Mouse (Mus musculus) forebrain, embryonic 11.5 days (tissue): ENCODE measurements around the gene Bcas3. TPM values are rescaled to one million over a fixed set of nuclear protein-coding genes. Genes with fewer than 3 reads are reported as not detected.

Experiments used
- ATAC-seq: fragments of 200-750 bp; cut with Nextera tagmentation; replicated peaks from 2 replicates; pipeline ENCODE4 v1.8.0; 2017; ENCODE audit warnings: moderate TSS enrichment; ENCODE audit not compliant: low FRiP score
- DNase-seq: peaks from one replicate; pipeline ENCODE4 v3.0.0-alpha.2; 2017; ENCODE audit warnings: low spot score
- H3K27ac ChIP-seq: fragments of 300-500 bp; sonication (generic); 2 replicates; pipeline ENCODE4 v1.5.1; 2014; ENCODE audit warnings: low read depth, low read length
- H3K27me3 ChIP-seq: fragments of 300-500 bp; sonication (generic); 2 replicates; pipeline ENCODE4 v1.6.1; 2014; ENCODE audit warnings: mild to moderate bottlenecking, low read length, mixed read lengths; ENCODE audit not compliant: control insufficient read depth, insufficient read depth
- H3K36me3 ChIP-seq: fragments of 300-500 bp; sonication (generic); 2 replicates; pipeline ENCODE4 v1.6.1; 2014; ENCODE audit warnings: mild to moderate bottlenecking, low read length, moderate library complexity, mixed read lengths; ENCODE audit not compliant: control insufficient read depth, insufficient read depth
- H3K4me1 ChIP-seq: fragments of 300-500 bp; sonication (generic); replicated peaks from 2 replicates; pipeline ENCODE4 v1.6.1; 2014; ENCODE audit warnings: low read length, mixed read lengths; ENCODE audit not compliant: control insufficient read depth, insufficient read depth
- H3K4me2 ChIP-seq: fragments of 300-500 bp; sonication (generic); 2 replicates; pipeline ENCODE4 v1.6.1; 2014; ENCODE audit warnings: low read depth, mild to moderate bottlenecking, low read length, moderate library complexity, mixed read lengths; ENCODE audit not compliant: severe bottlenecking
- H3K4me3 ChIP-seq: fragments of 300-500 bp; sonication (generic); 2 replicates; pipeline ENCODE4 v1.5.1; 2014; ENCODE audit warnings: low read depth, low read length
- H3K9ac ChIP-seq: fragments of 300-500 bp; sonication (generic); 2 replicates; pipeline ENCODE4 v1.6.1; 2014; ENCODE audit warnings: low read length
- H3K9me3 ChIP-seq: fragments of 300-500 bp; sonication (generic); 2 replicates; pipeline ENCODE4 v1.6.1; 2016; ENCODE audit warnings: low read length, mixed read lengths; ENCODE audit not compliant: control insufficient read depth
- WGBS: fragments of 180-500 bp; shearing (Covaris S2); extraction: QIAGEN DNeasy Blood & Tissue Kit; methylation state at CpG from one replicate; pipeline ENCODE4 v1.1.7; 2014; 5-methylcytosine and 5-hydroxymethylcytosine counted together
- polyA plus RNA-seq: library from polyadenylated mRNA; unstranded; fragments of >200 nt; fragmentation: Nextera tagmentation; extraction: Ambion mirVana; gene quantifications from 2 replicates; pipeline ENCODE4 v1.2.1, GENCODE M21; 2014

The Bcas3 gene
- polyA plus RNA-seq, 1 experiment from 2014 or later, result 17.9 TPM

DNA sequence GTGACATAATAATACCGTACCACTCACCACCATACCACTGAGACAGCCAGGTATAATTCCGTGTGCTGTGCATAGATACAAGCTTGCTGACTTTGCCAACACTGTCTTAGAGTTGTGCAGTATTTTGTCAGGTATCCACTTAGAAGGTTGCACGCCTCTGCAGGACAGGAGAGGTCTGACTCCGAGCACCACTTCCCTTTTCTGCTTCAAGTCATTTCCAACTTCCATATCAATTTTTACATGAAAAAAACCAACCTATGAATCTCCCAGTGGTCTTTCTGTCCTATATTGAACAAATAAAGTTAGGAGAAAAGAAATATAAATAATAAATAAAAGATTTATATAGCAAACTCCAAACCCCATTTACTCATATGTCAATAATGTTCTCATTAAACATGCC is 152.8 kb downstream of the Bcas3 start:
- no peak overlapping the region for H3K9ac ChIP-seq
- no peak overlapping the region for H3K4me3 ChIP-seq
- no peaks in the 10 kb centered on the region for H3K9me3 ChIP-seq
- no peak for DNase-seq
- no peaks in the 10 kb centered on the region for H3K4me1 ChIP-seq
- no peaks in the 10 kb centered on the region for H3K27me3 ChIP-seq
- H3K36me3 ChIP-seq, result no peaks in the 10 kb centered on the region
- H3K27ac ChIP-seq, result no peak overlapping the region
- H3K4me2 ChIP-seq, result no peak overlapping the region
- no peak for ATAC-seq
- WGBS, result 87% methylated on average over 4 of the region's 4 CpGs

GRCm38 (mm10) chr11:85509334-85509733 is 156.4 kb downstream of the Bcas3 start:
- no peaks in the 10 kb centered on the region for H3K27me3 ChIP-seq
- DNase-seq, result no peak
- H3K4me2 ChIP-seq, result no peak overlapping the region
- H3K36me3 ChIP-seq, result no peaks in the 10 kb centered on the region
- no peaks in the 10 kb centered on the region for H3K4me1 ChIP-seq
- H3K9ac ChIP-seq, result no peak overlapping the region
- ATAC-seq, result no peak
- 90% methylated on average over 12 of the region's 12 CpGs for WGBS
- H3K4me3 ChIP-seq, result no peak overlapping the region
- H3K9me3 ChIP-seq, result no peaks in the 10 kb centered on the region
- H3K27ac ChIP-seq, result no peak overlapping the region

DNA sequence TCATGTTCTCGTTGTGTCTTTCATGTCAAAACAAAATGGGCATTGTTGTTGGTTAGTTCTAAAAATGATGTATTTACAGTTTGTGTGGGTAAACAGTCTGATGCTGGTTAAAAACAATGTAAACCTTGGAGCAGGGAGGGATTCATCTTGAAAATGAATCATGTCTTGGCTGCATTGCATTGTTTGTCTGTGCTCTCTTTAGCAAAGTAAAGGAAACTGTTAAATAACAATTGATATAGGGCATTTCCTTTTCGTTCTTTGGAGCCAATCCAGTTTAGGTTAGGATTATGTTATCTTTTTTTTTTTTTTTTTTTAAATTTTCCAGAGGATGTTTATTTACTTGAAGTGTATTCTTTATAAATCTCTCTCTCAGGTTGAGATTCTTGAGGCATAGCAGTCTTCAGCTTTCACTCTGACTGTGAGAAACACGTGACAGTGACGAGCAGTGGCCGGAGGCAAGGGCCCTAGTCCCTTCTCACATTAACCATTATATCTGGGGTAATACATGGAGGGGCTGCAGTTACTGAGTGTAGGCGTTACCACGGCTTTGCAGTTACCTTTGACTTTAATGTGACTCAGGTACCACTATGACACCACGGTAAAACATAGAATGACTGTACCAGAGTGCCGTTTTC is 158.4 kb downstream of the Bcas3 start:
- no peak for ATAC-seq
- H3K4me3 ChIP-seq, result no peak overlapping the region
- 90% methylated on average over 9 of the region's 9 CpGs for WGBS
- no peaks in the 10 kb centered on the region for H3K9me3 ChIP-seq
- H3K4me2 ChIP-seq, result no peak overlapping the region
- no peak overlapping the region for H3K9ac ChIP-seq
- no peak for DNase-seq
- no peaks in the 10 kb centered on the region for H3K36me3 ChIP-seq
- no peak overlapping the region for H3K27ac ChIP-seq
- H3K27me3 ChIP-seq, result no peaks in the 10 kb centered on the region
- H3K4me1 ChIP-seq, result no peaks in the 10 kb centered on the region

- no peak for ATAC-seq
- Histone ChIP-seq H3K36me3 (no peaks in the 10 kb centered on the region), H3K4me3 (no peak overlapping the region), H3K27ac (no peak overlapping the region), H3K4me1 (no peaks in the 10 kb centered on the region), H3K9ac (no peak overlapping the region), H3K9me3 (no peaks in the 10 kb centered on the region), H3K27me3 (no peaks in the 10 kb centered on the region), H3K4me2 (no peak overlapping the region)
- DNase-seq, result no peak
- WGBS, result 90% methylated on average over 7 of the region's 7 CpGs
Measured at GRCm38 (mm10) chr11:85516724-85517123, 163.8 kb downstream of the Bcas3 start.

DNA sequence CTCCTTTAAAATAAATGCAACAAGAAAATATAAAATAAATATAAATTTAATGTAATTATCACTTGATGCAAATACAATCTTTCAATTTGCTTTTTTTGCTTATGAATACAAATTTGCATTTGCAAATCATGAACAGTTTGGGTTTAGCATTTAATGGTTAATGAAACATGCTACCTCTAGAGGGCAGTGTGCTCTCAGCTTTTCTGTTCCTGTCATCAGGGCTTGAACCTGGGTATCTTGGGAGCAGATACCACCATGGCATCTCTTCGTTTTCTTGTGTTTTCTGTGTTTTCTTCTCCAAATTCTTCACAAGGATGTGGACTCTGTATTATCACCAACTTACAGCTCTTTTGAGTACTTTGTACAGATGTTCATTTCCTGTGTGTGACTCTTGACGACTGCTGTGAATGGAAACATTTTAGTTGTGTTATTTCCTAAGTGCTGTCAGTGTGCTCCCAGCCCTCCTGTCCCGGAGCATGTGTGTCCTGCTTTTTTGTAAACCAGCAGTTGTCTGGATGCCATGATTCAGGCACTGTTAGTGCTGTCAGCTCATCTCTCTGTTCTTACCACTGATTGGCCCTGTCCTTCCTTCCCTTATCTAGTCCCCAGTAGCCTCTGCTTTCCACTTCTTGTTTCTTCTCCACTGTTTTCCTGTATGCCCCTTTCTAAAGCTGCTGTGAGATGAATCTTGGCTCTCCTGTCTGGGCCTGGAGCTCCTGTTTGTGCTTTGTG is 165.2 kb downstream of the Bcas3 start:
- H3K9me3 ChIP-seq, result no peaks in the 10 kb centered on the region
- H3K9ac ChIP-seq, result no peak overlapping the region
- no peak overlapping the region for H3K4me3 ChIP-seq
- 43% methylated on average over 3 of the region's 3 CpGs for WGBS
- DNase-seq (no peak), ATAC-seq (no peak)
- no peaks in the 10 kb centered on the region for H3K4me1 ChIP-seq
- no peaks in the 10 kb centered on the region for H3K36me3 ChIP-seq
- no peaks in the 10 kb centered on the region for H3K27me3 ChIP-seq
- no peak overlapping the region for H3K27ac ChIP-seq
- H3K4me2 ChIP-seq, result no peak overlapping the region

GRCm38 (mm10) chr11:85520236-85520635 is 167.3 kb downstream of the Bcas3 start:
- Histone ChIP-seq H3K9ac (no peak overlapping the region), H3K36me3 (no peaks in the 10 kb centered on the region), H3K27ac (no peak overlapping the region), H3K9me3 (no peaks in the 10 kb centered on the region), H3K4me1 (peaks cover 7% of the 10 kb centered on the region; the same call in 1 of the 2 replicates), H3K4me2 (no peak overlapping the region), H3K4me3 (no peak overlapping the region), H3K27me3 (peaks cover 11% of the 10 kb centered on the region)
- ATAC-seq (no peak), DNase-seq (no peak)
- 78% methylated on average over 12 of the region's 12 CpGs for WGBS

GRCm38 (mm10) chr11:85520996-85521395 is 168.0 kb downstream of the Bcas3 start:
- 79% methylated on average over 4 of the region's 4 CpGs for WGBS
- Histone ChIP-seq H3K27me3 (peaks cover 18% of the 10 kb centered on the region), H3K4me1 (peaks cover 8% of the 10 kb centered on the region; the same call in 1 of the 2 replicates), H3K9ac (no peak overlapping the region), H3K9me3 (no peaks in the 10 kb centered on the region), H3K4me2 (no peak overlapping the region), H3K36me3 (no peaks in the 10 kb centered on the region), H3K27ac (no peak overlapping the region), H3K4me3 (no peak overlapping the region)
- ATAC-seq (no peak), DNase-seq (no peak)

- peaks cover 8% of the 10 kb centered on the region; the same call in 1 of the 2 replicates for H3K4me1 ChIP-seq
- H3K36me3 ChIP-seq, result no peaks in the 10 kb centered on the region
- H3K9ac ChIP-seq, result no peak overlapping the region
- H3K27me3 ChIP-seq, result peaks cover 30% of the 10 kb centered on the region
- DNase-seq, result no peak
- no peak overlapping the region for H3K27ac ChIP-seq
- H3K4me2 ChIP-seq, result no peak overlapping the region
- H3K9me3 ChIP-seq, result no peaks in the 10 kb centered on the region
- H3K4me3 ChIP-seq, result no peak overlapping the region
- no peak for ATAC-seq
- WGBS, result 21% methylated on average over 6 of the region's 6 CpGs
Measured at GRCm38 (mm10) chr11:85523646-85524045, 170.7 kb downstream of the Bcas3 start.
